Mouse (Mus musculus): ENCODE measurements around the gene Creb5.
"Not testable (repeated sequence)": the region's sequence is repeated elsewhere in the genome, so short reads cannot be mapped to it uniquely, and the experiment has no call there.

Gene Creb5

DNA sequence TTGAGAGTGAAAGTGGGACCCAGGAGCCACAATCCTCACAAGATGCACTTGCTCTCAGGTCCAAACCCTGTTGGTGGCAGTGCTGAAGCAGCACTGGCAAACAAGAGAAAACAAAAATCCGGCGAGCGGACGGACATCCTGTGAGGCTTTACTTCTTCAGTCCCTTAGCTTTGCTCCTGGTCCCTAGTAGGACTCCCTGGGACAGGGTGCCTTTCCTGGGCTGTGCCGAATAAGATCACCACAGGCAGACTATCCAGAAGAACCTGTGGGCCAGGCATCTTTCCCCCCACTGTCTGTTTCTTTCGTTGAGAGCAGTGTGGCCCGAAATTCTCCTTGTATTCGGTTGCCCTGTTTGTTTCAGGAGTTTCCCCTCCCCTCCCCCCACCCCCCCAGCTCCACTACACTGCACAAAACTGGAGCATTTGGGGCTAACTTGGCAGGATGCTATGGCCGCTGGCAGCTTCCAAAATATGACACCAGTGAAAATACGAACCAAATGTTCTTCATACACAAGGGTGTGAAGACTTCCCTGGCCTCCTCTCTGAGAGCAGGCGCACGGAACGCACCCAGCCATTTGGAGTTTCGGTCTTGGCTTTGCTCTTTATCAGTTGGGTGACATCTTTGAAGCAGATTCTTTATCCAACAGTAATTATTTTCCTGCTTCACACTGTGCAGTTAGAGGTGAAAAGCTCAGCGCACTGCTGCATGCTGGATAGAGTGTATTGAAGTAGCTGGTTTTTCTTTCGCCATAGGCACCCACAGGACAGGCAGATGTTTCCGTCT is 32.7 kb downstream of the Creb5 start:
- DNase-seq (ENCODE audit: low spot score), result no peak

DNA sequence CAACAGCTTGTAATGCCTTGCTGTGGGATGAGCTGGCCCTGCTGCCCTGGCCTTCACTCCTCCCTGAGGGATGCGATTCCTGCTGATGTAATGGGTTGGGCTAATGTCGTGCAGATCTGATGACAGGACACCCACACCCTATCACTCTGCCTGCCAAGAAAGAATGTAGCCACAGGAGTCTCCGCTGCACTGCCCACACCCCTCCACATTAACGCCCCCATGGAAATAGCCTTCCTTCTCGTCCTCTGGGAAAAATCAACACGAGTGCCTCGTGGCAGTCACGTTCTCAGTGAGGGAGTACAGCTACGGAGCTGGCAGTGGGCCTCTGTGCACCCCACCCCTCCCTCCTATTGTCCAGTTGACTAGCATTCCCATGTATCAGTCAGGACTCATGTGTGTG is 50.3 kb downstream of the Creb5 start:
- DNase-seq (ENCODE audit: low spot score), result peak; percentile 27

DNA sequence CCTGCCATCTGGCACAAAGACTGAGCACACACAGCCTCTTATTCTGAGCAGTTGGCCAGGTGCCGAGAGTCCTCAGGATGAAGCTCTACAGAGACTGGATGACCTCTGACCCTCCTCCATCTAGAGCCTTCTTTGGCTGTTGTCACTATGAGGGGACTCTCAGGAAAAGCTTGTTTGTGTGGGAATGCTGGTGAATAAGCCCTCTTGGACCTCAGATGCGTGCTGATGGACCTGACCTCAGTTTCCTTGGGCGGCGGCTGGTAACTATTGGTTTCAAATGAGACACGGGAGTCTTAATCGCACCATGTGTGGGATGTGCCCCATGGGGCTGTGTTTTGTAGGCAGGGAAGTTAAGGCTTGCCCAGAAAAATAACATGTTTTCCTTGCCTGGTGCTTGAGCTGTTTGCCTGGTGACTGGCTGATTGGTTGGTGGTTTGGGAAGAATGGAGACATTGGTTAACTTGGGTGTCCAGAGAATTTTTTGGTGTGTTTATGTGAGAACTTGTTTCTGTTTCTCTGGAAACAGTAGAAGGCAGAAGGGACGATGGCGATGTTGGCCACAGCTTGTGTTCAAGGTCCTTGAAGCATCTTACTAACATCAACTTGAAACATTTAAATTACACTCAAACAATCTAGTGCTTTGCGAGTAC is 65.4 kb downstream of the Creb5 start:
- DNase-seq (ENCODE audit: low spot score), result no peak

DNA sequence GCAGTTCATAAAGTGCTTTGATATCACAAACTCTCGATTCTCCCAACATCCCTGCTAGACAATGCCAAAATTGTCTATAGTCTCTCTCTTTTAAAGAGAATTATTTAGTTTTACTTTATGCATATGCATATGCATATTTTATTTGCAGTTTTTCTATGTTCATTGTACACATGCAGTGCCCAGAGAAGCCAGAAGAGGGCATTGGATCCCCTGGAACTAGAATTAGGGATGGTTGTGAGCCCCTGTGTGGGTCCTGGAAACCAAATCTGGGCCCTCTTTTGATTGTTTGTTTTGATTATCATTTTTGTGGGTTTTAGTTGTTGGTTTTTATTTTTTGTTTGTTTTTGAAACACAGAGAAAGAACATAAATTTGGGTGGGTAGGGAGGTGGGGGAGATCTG is 69.3 kb downstream of the Creb5 start:
- DNase-seq (ENCODE audit: low spot score), result no peak

DNA sequence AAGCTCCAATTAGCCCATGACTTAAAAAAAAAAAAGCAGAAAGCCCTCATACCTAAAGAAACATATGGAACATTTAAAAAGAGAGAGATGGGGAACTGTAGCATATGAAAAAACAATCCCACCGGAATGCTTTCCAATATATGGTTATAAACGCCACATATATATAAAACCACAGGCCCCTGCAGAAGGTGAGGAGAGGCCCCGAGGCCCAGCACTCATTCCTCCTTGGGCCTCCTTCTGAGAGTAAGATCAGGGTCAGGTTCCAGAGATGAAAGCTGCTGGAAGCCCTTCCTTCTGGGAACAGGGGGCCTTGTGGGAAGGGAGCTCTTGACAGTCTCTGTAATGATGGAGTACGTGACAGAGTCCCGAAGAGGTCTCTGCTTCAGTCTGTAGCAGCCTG is 76.5 kb downstream of the Creb5 start:
- no peak for DNase-seq (ENCODE audit: low spot score)

DNA sequence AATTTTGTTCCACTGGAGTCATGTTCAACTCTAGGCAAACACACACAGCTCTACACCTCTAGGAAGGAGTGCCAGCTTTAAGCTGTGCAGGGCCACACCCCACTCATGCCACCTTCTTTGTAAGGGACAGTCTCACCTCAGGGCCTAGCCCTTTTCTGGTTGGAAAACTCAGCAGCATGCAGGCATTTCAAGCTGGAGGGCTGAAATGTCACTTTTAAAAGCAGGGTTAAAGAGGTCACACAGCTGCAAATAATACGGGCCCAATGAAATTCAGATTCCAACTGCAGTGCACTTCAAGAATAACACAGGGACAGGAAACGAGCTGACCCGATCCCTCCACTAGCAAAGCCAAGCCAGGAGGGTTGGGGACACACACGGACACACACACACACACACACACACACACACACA is 76.9 kb downstream of the Creb5 start:
- DNase-seq (ENCODE audit: low spot score), result peak; percentile 75

DNA sequence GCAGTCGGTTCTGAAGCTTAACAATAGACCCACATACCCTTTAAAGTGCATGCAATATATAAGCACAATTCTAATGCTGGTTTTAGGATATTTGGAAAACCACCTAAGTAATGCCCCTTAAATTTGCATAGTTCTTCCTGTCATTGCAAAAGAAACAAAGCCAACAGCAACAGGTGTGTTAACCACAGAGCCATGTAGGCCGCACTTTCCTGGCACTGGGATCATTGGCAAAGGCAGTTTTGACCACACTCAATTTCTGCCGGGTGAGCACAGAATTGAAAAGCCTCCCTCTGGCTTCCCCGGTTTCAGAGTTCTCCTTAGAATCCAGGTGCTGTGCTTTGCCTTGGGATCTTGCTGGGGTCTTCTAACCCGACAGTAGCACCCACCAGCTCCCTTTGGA is 82.1 kb downstream of the Creb5 start:
- no peak for DNase-seq (ENCODE audit: low spot score)

DNA sequence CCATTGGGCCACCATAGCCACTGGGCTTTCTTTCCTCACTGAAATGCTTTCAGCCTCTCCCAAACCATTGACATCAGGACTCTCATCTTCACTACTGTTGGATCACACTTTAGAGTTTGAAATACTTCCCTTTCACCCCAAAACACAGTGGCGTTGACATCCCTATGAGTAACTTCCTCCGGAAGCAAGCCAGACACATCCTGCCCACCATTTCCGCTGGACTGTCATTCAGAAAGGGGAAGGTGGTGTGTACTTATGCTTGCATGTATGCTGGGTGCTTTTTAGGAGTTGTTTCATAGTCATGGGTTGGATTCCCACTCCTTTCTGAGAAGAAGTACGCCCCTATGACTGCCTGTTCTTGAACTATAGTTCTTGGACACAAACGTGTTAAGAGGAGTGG is 82.9 kb downstream of the Creb5 start:
- DNase-seq (ENCODE audit: low spot score), result no peak

DNA sequence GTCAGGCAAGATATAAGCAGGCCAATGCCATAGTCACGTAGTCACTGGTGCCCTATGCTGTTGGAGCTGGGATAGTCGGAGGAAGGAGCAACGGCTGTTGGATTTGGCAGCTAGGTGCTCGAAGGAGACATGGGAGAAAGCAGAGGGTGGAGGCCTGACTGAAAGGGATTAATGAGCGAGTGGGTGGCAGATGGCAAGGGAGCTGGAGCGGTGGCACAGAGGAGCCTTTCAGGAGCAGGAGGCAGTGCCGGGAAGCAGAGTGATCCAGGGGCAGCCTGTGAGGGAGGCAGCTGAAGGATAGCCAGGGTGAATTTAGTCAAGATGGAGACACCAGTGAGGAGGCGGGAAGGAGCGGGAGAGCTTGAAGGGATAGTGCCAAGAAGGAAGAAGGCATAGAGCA is 84.9 kb downstream of the Creb5 start:
- no peak for DNase-seq (ENCODE audit: low spot score)

DNA sequence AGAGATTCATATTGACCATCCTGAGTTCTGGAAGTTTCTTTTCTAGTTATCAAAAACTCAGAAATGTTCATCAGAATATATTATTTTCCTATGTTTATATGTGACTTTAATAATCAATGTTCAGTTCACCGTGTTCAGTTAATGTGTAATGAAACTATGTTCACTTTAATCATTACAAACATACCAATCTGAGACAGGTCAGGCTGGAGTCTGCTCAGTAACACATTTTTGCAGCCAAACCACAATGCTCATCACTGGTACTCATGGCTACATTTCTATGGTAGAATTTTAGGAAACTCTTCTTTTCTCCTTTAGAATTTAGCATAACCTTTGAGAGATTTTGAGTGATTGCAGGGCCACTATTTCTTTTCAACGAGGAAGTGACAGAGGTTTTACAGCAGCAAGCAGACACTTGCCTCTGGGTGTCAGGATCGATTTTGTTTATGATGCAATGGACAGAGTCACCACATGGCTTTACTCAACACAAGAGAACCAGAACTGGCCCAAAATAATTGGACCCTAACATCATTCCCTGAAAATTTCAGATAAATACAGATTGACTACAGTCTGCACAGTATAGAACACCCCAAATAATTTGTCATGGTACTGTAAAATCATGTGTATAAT is 87.4 kb downstream of the Creb5 start:
- no peak for DNase-seq (ENCODE audit: low spot score)

DNA sequence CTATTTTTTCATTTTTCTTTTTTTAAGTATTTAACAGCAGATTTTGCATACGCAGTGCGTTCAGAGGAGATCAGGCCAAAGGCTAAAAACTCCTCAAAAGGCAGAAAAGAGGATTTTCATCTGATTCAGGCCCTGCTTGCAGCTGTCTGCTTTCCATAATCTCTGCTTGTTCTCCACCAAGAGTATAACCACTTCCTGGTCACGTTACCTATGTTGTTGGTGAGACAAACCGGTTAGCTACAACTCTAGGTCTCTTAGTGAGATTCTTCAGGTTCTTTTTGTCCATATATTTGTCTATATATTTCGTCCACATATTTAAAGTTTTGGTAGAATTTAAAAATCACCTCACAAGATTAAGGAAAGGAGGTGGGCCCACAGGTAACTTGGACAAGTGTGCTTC is 102.2 kb downstream of the Creb5 start:
- DNase-seq (ENCODE audit: low spot score), result no peak

DNA sequence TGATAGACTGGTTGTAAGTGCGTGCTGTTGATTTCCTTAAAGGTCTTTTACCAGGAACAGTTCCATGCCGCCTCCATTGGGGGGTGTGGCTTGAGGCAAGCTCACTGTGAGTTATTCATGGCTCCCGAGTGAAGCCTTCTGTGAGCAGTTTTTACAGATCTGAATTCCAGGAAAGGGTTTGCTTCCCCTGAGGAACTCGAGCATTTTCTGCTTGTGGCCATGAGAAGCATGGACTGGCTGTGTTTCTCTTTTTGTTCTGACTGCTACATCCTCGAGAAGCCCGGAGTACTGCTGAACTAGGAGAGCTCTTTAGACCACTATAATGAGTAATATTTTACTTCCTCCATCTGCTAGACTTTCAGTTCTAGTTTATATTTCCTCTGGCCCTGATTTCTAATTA is 103.3 kb downstream of the Creb5 start:
- peak; percentile 61 for DNase-seq (ENCODE audit: low spot score)

DNA sequence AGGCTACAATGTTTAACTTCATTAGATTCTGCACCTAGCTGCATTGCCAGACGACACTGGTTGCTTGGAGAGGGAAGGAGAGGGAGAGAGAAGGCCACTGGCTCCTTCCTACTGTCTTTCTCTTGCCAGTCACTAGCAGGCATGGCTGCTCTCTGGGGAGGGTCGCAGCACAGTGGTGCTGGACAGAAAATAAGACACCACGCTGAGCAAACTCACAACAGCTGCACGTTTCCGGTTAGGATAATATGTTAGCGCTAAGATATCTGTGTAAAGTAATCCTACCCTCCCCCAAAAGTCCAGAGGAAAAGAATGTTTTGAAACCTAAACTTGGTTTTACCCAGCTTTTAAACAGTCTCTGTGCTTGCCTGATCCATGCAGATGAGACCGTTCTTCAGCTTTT is 107.0 kb downstream of the Creb5 start:
- peak; percentile 50 for DNase-seq (ENCODE audit: low spot score)

DNA sequence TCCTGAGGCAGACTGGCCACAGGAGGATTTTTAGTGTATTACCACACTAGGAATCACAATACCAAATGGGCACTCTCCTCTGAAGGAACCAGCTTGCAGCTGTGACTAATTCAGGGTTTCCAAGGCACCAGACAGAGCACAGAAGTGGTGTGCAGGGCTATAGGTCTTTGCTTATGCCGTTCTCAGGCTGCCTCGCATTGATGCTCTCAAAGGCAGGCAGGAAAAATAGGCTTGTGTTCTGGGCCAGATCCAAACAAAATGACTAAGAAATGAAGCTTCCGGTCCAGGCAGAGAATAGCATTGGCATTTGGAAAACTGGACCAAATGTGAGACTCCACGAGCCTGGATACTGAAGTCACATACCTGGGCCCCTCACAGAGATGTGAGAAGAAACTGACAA is 108.1 kb downstream of the Creb5 start:
- DNase-seq (ENCODE audit: low spot score), result peak; percentile 29

DNA sequence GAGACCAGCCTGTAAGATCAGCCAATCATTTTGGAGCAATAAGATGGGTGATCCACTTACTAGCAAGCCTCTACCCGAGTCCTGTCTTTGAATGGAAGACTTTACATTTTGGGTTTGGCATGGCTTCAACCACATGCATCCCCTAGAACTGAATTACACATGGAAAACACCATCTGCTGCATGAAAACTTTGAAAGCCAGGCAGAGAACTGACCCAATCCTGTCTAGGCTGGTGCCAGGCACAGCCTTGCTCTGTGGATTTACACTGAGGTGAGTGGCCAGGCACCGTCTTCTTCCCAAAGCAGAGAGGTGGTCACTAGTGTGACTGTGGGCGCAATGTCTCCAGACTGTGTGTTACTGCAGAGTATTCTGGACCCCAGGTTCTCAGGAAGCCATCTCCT is 109.4 kb downstream of the Creb5 start:
- DNase-seq (ENCODE audit: low spot score), result no peak

DNA sequence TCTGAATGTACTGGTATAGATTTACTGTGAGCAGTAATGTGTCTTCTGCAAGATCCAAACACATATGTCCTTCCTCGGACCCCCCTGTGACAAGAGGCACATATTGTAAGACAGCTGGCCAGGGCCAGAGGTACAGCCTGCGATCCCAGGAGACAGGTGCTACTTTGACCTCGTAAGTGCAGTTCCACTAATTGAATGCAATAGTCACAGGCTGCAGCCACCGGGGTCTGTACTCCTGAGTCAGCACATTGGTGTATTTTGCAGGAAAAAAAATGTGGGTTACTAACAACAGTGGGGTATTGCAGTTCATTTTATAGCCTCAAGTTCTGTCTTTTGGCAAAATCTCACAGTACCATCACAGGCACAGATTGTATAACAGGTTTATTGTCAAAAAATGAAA is 110.7 kb downstream of the Creb5 start:
- peak; percentile 53 for DNase-seq (ENCODE audit: low spot score)

DNA sequence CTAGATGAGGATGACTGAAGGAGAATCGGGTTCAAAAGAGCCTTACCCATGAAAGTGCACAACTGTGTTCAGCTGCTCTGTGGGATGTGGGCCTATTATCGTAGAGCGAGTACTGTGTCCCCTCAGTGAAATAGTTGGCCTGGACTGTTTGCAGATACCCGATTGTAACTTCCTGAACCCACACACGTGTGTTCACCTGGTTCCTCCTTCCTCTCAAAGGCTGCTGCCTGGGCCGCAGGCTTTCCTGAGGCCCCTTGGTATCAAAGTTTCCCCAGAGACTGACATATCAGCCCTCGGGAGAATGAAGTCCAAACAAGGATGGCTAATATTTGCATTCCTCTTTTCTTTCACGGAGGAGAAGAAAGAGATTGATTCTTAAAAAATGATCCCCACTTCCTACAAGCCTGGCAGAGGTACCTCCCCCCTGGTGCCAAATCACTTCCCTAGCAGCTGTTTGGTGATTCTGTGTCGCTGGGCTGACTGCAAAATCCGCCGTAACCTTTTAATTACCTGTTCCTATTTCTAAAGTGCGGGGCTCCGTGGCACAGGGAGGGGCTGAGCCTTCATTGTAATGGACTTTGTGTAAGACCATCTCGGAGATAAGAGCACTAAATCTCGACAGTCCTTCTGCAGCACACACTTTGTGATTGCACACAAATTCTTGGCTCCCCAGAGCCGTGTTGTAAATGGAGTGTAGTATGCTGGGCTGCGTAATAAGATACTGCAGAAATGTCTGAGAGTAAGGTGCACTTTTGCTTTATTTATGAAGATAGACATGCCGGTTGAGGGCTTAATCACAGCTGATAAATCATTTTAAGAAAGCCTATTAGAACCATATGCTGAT is 111.4 kb downstream of the Creb5 start:
- peak; percentile 29 for DNase-seq (ENCODE audit: low spot score)

DNA sequence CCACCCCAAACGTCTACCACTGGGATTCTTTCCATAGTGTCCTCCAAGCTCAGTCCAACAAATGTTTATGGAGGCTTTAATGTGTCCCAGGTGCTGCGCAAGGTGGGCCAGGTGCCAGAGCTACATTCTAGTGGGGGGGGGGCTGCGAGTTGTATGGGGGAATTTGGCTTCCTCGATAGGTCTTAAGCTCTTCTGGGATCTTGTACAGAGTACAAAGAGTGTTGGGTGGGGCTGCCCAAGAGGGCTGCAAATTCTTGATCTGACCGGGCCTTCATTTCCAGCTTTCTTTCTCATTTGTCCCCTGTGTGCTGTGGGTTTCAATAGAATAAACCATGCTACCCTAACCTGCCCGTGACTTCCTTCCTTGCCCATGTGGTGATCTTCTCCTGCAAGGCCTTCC is 114.3 kb downstream of the Creb5 start:
- DNase-seq (ENCODE audit: low spot score), result no peak

DNA sequence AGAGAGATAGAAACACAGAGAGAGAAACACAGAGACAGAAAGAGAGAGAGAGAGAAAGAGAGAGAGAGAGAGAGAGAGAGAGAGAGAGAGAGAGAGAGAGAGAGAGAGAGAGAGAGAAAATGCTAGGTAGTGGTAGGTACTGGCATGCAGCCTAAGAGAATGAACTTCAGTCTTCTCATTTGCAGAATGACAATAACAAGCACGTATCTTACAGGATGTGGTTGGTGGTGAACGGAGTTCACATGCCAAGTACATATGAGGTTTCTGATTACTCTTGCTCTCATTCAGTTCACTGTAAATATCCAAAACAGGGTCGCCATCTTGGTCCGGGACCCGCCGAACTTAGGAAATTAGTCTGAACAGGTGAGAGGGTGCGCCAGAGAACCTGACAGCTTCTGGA is 115.5 kb downstream of the Creb5 start:
- not testable (repeated sequence) for DNase-seq (ENCODE audit: low spot score)

DNA sequence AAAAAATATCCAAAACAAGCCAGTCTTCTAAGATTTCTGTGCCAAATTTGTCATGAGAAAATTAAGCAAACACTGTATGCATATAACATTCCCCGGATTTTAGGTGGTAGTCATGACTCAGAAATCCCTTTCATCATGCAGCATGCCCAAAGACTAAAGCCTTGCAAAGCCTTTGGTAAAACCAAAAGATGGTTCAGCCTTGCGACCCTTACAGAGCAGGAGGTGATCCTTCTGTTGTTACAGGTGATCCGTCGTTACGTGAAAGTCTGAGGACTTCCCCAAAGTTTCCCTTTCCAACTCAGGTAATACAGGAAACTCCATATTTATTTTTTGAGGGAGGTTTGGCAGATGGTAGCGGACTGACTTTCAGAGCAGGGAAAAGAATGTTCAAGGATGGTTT is 122.1 kb downstream of the Creb5 start:
- DNase-seq (ENCODE audit: low spot score), result no peak

DNA sequence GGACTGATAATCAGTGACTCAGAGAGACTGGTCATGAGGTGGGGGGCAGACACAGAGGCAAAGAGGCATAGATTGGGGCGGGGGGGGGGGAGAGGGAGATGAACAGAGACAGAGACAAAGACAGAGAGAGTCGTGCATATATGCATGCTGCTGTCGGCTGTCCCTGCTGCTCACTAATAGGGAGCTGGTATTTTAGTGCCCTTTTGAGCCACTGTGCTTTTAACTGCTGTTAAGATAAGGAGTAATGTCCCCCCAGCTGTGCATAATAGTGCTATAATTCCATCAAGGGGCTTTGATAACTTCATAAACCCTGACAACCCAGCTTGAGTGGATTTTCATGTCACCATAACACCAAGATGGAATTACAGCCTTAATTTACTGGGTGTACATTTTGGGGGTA is 134.3 kb downstream of the Creb5 start:
- no peak for DNase-seq (ENCODE audit: low spot score)

DNA sequence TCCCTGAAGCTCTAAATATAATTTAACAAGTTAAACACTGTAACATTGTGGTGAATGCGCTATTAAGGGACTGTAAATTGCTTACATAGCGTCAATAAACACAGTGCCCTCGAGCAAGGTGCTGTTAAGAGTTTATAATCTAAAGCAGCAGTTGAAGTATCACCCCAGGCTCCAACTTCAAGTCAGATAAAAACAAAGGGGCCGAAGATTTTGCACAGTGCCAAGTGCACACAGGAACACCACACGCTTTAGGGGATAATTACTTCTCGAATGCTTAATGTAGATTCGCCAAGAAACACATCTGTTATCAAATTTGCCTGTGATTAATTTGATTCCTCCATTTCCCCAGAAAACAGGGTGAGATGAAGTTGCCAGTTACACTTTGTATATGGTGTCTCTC is 142.3 kb downstream of the Creb5 start:
- DNase-seq (ENCODE audit: low spot score), result no peak

DNA sequence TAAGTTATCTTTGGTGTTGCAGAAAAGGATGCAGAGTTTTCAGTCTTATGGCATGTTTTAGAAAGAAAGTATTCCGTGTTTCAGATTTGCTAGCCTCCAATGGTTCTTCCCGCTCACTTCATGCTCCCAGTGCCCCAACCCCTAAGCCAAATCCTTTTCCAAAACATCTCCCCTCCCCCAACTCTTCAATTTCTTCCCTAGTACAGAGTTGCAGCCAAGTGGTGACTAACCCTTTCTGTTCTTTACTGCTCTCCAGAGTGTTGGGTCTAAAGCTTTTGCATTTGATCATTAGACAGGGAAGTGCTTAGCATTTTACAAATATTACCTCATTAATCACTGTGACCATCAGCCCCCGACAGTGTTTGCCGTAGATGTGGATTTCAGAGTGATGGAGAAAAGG is 142.8 kb downstream of the Creb5 start:
- no peak for DNase-seq (ENCODE audit: low spot score)

Data from embryo, embryonic 10.5 days (tissue).